Comparison of ENCODE assay signal across 9 mouse cellular contexts in genomic region chr10:9754893-9755541, GRCm38 (mm10).
DNase-seq lines count a peak whose midpoint lies in the region; ATAC-seq and TF ChIP-seq lines count a peak whose summit lies in the region.
"Had no signal": no experiment of that assay in that cellular context is flagged by ENCODE, and none has a peak within 500 bp of the region (broad histone marks: within the 10 kb centered on the region; RNA-seq: fewer than 3 reads in every experiment).

No protein-coding gene starts in this region.

- H3K4me3 ChIP-seq in heart, embryonic 11.5 days (ENCODE audit: low read depth, low read length) = no peak overlapping the region
- H3K4me3 ChIP-seq in gastrocnemius, adult 2 months = no peak overlapping the region
- H3K4me3 ChIP-seq in layer of hippocampus, adult 2 months = no peak overlapping the region
- H3K4me3 ChIP-seq: limb, embryonic 15.5 days had no signal

- ATAC-seq in heart, embryonic 11.5 days (replicated peaks; ENCODE audit: insufficient number of reproducible peaks, low FRiP score, low TSS enrichment) = no peak

- peak; percentile 77 for DNase-seq in heart, adult 11 months
- peak; percentile 86 for DNase-seq in NIH3T3 (ENCODE audit: low read depth)
- peak; percentile 61 to 63 for DNase-seq in cerebellum, postnatal 36 days
- DNase-seq in gastrocnemius, adult 2 months = peak; percentile 67
- DNase-seq in layer of hippocampus, adult 2 months (ENCODE audit: low spot score in 2 of 2) = peak; percentile 71 to 81
- peak; percentile 41 for DNase-seq in lung, postnatal 25 days (ENCODE audit: low spot score)
- peak; percentile 83 for DNase-seq in right cerebral cortex, postnatal 14 days

- H3K9me3 ChIP-seq in heart, embryonic 11.5 days (replicated peaks; ENCODE audit: control insufficient read depth, low read length) = no peaks in the 10 kb centered on the region
- H3K9me3 ChIP-seq: limb, embryonic 15.5 days had no signal

- intact Hi-C loops in gastrocnemius, adult 2 months (cut with DNase I) = loop anchor here (5.0 to 10.0 kb wide), 2 partner anchors 178 to 700 kb away; no protein-coding TSS in a partner anchor

- peaks cover 4% of the 10 kb centered on the region; the same call in 1 of the 2 replicates for H3K4me1 ChIP-seq in heart, embryonic 11.5 days (ENCODE audit: control insufficient read depth, insufficient read depth, low read length)
- H3K4me1 ChIP-seq: limb, embryonic 15.5 days had no signal

- H3K27ac ChIP-seq in heart, embryonic 11.5 days (ENCODE audit: low read depth, low read length) = no peak overlapping the region
- H3K27ac ChIP-seq in gastrocnemius, adult 2 months = no peak overlapping the region
- no peak overlapping the region for H3K27ac ChIP-seq in layer of hippocampus, adult 2 months
- H3K27ac ChIP-seq: limb, embryonic 15.5 days had no signal

- 51% methylated on average over 3 of the region's 3 CpGs for WGBS in heart, embryonic 11.5 days (ENCODE audit: insufficient replicate concordance)

- no peak overlapping the region for H3K9ac ChIP-seq in heart, embryonic 11.5 days (ENCODE audit: low read depth, low read length)
- H3K9ac ChIP-seq: limb, embryonic 15.5 days had no signal

- H3K27me3 ChIP-seq in heart, embryonic 11.5 days (ENCODE audit: control insufficient read depth, insufficient read depth, low read length) = no peaks in the 10 kb centered on the region
- H3K27me3 ChIP-seq: limb, embryonic 15.5 days had no signal

- H3K4me2 ChIP-seq in heart, embryonic 11.5 days = no peak overlapping the region
- H3K4me2 ChIP-seq: limb, embryonic 15.5 days had no signal

- peak; percentile 80 for TF ChIP-seq CTCF in gastrocnemius, adult 2 months (IDR thresholded peaks at IDR 0.05)
- peak; percentile 91 for TF ChIP-seq CTCF in layer of hippocampus, adult 2 months (conservative IDR thresholded peaks at IDR 0.05)

- H3K36me3 ChIP-seq in heart, embryonic 11.5 days (ENCODE audit: control insufficient read depth, insufficient read depth, low read length) = no peaks in the 10 kb centered on the region
